Mouse (Mus musculus) neutrophil, adult 5-6 weeks (primary cell): ENCODE measurements around the gene Keg1. TPM values are rescaled to one million over a fixed set of nuclear protein-coding genes. Genes with fewer than 3 reads are reported as not detected.

Experiments used
- ATAC-seq: fragments of 151-379, 151-347 bp; 2 replicates; pipeline ENCODE4 v1.8.0; 2017; ENCODE audit warnings: mild to moderate bottlenecking, moderate TSS enrichment; ENCODE audit not compliant: insufficient number of reproducible peaks, poor library complexity, low FRiP score, severe bottlenecking; ENCODE audit errors: extremely low read depth
- total RNA-seq: library from RNA; stranded (forward); fragments of 200-1000 nt; gene quantifications from 2 replicates; pipeline ENCODE4 v1.2.3, GENCODE M21; 2017

Keg1 gene
- total RNA-seq, 1 experiment from 2014 or later, result not detected

DNA sequence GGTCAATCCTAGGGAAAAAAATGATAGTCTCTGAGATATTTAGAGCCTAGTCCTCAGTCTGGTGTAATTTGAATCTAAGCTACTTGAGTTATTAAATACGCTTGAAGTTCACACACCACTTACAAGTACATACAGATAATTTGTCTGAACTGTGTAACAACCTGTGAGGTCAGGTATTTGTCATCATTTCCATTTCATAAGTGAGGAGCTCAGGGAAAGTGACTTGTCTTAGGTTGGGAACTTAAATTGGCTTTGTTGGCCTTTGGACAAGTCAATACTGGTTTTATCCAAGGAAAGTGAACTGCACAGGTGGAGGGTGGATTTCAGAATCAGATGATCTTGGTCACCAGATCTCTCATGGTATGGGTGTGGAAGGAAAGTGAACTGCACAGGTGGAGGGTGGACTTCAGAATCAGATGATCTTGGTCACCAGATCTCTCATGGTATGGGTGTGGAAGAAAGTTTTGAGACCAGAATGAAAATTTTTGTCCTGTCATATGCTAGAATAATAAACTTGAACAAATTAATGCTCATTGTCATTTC is 63.4 kb downstream of the Keg1 start:
- no peak for ATAC-seq

GRCm38 (mm10) chr19:12759656-12760055 is 64.1 kb downstream of the Keg1 start:
- ATAC-seq, result no peak

DNA sequence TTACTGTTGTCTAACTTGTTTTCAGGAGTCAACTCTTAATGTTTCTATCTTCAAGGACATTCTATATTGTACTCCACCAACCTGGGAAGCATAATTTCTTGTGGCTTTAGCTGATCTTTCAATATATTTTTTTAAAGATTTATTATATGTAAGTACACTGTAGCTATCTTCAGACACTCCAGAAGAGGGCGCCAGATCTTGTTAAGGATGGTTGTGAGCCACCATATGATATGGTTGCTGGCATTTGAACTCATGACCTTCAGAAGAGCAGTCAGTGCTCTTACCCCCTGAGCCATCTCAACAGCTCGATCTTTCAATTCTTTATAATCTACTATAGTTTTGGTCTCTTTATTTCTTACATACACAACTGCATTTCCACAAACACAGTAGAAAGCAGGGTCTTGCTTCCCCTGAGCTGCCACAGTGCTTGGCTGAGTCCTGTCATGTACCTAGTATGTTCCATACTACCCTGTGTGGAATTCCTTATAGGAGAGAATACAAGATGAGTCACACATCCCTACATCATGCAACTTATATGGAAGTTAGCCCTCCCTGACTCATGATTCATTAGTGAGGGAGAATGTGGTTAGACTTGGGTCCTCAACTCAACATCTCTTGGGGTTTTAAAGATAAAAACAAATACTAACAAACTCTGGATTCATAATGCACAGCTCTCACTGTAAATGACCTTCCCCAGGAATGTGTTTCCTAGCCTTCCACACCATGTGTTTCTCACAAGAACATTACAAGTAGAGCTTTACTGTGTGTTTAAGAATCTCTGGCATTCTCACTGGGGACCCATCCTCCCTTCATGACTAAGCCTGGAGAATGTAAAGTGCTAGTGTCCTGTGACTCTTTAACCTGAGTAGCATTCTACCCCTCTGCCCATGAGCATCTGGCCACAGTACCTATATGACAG is 66.9 kb downstream of the Keg1 start:
- no peak for ATAC-seq

- no peak for ATAC-seq
These were observed 69.7 kb downstream of the Keg1 start, which contains the start of gene Cntf for GRCm38 (mm10) chr19:12765308-12765707. Cntf (minus strand) TSS chr19:12765632.

Other genes starting within 250 kb of the Keg1 start
- 276 and 282 TPM in 2 replicates for gene Mpeg1, start 235.0 kb upstream of the Keg1 start, total RNA-seq
- 9.8 and 10.5 TPM in 2 replicates for gene Dtx4, start 194.3 kb upstream of the Keg1 start, total RNA-seq
- gene Fam111a, start 150.0 kb upstream of the Keg1 start, total RNA-seq, result 326 and 339 TPM in 2 replicates
- gene Gm4952, start 95.8 kb upstream of the Keg1 start, total RNA-seq, result not detected in 2 replicates
- not detected in 2 replicates for gene Glyat, start 62.5 kb upstream of the Keg1 start, total RNA-seq
- not detected in 2 replicates for gene Olfr1442, start 25.3 kb upstream of the Keg1 start, total RNA-seq
- not detected in 2 replicates for gene Olfr1443, start 17.7 kb upstream of the Keg1 start, total RNA-seq
- gene Cntf, start 69.8 kb downstream of the Keg1 start, total RNA-seq, result 1.4 and 2.2 TPM in 2 replicates
- gene Zfp91, start 100.3 kb downstream of the Keg1 start, total RNA-seq, result 74.2 and 77.0 TPM in 2 replicates
- 49.7 and 54.9 TPM in 2 replicates for gene Lpxn, start 100.4 kb downstream of the Keg1 start, total RNA-seq
- gene Gm5244, start 150.9 kb downstream of the Keg1 start, total RNA-seq, result 1.5 and 1.9 TPM in 2 replicates
- gene Olfr1444, start 161.5 kb downstream of the Keg1 start, total RNA-seq, result 0.61 TPM in 1 of 2 replicates, not detected in the other
- not detected in 2 replicates for gene Olfr1445, start 188.1 kb downstream of the Keg1 start, total RNA-seq
- not detected in 2 replicates for gene Olfr1446, start 197.7 kb downstream of the Keg1 start, total RNA-seq
- not detected in 2 replicates for gene Olfr1447, start 208.0 kb downstream of the Keg1 start, total RNA-seq
- not detected in 2 replicates for gene Olfr1448, start 228.6 kb downstream of the Keg1 start, total RNA-seq
- gene Olfr1449, start 235.1 kb downstream of the Keg1 start, total RNA-seq, result 0.81 TPM in 1 of 2 replicates, not detected in the other